ENCODE assay signal across 28 mouse cellular contexts in genomic region chr17:80169792-80170191, GRCm38 (mm10). TPM values are rescaled to one million over a fixed set of nuclear protein-coding genes. Genes with fewer than 3 reads are reported as not detected.
DNase-seq lines count a peak whose midpoint lies in the region; ATAC-seq and TF ChIP-seq lines count a peak whose summit lies in the region.
"Had no signal": no experiment of that assay in that cellular context is flagged by ENCODE, and none has a peak within 500 bp of the region (broad histone marks: within the 10 kb centered on the region; RNA-seq: fewer than 3 reads in every experiment).

No protein-coding gene starts in this region.

- WGBS in lung, postnatal 0 days: 87% methylated on average over 6 of the region's 6 CpGs

- no peaks in the 10 kb centered on the region for H3K36me3 ChIP-seq in lung, postnatal 0 days (ENCODE audit: insufficient read depth, low read length)
- H3K36me3 ChIP-seq: embryonic facial prominence, embryonic 10.5 days; embryonic facial prominence, embryonic 13.5 days; forebrain, embryonic 12.5 days; forebrain, embryonic 15.5 days; G1E; hindbrain, embryonic 12.5 days; hindbrain, embryonic 15.5 days had no signal

- 0 out of 2 replicates have a peak, but pooled peaks cover under 1% of the 10 kb centered on the region for H3K4me1 ChIP-seq in lung, postnatal 0 days (ENCODE audit: insufficient read depth, low read depth, low read length)

- intact Hi-C loops in left cerebral cortex, postnatal 14 days (cut with DNase I): loop anchor here (5.0 kb wide), 1 partner anchor 107 kb away; the partner anchor contains the start of gene Hnrnpll

- H3K4me3 ChIP-seq in lung, postnatal 0 days (ENCODE audit: low read depth, low read length): no peak overlapping the region
- H3K4me3 ChIP-seq: embryonic facial prominence, embryonic 10.5 days; embryonic facial prominence, embryonic 13.5 days; erythroblast, embryonic 14.5 days; forebrain, embryonic 12.5 days; forebrain, embryonic 15.5 days; hindbrain, embryonic 12.5 days; hindbrain, embryonic 15.5 days had no signal

- H3K27me3 ChIP-seq in lung, postnatal 0 days (replicated peaks; ENCODE audit: insufficient read depth, low read length): no peaks in the 10 kb centered on the region
- H3K27me3 ChIP-seq: embryonic facial prominence, embryonic 13.5 days; forebrain, embryonic 12.5 days; forebrain, embryonic 15.5 days; hindbrain, embryonic 12.5 days; hindbrain, embryonic 15.5 days; Patski had no signal

- H3K9ac ChIP-seq in lung, postnatal 0 days (replicated peaks; ENCODE audit: low read depth): no peak overlapping the region
- H3K9ac ChIP-seq: embryonic facial prominence, embryonic 13.5 days; forebrain, embryonic 12.5 days; forebrain, embryonic 15.5 days; hindbrain, embryonic 12.5 days; hindbrain, embryonic 15.5 days had no signal

- DNase-seq in thymus, postnatal 0 days (ENCODE audit: low spot score): peak; percentile 50
- DNase-seq in thymus, adult 18-20 months: no peak
- DNase-seq in CD4-positive, CD25-positive, alpha-beta regulatory T cell, adult 2 months (ENCODE audit: low read depth, low spot score): peak; percentile 69
- DNase-seq in naive thymus-derived CD4-positive, alpha-beta T cell, adult 2 months (ENCODE audit: low read depth): peak; percentile 52
- DNase-seq in left cerebral cortex, postnatal 14 days (ENCODE audit: low spot score in 2 of 2): no peak
- DNase-seq in lung, postnatal 0 days (ENCODE audit: low spot score): no peak
- DNase-seq: adrenal gland, adult 8-10 months; adrenal gland, postnatal 25 days; B cell, adult 2 months; cerebellum, postnatal 10 days; cerebellum, postnatal 36 days; embryo, embryonic 11 days; gastrocnemius, postnatal 14 days; heart, adult 11 months had no signal

- TF ChIP-seq CTCF in lung, postnatal 0 days (IDR thresholded peaks at IDR 0.05): no peak

- H3K9me3 ChIP-seq in lung, postnatal 0 days (ENCODE audit: low read length): no peaks in the 10 kb centered on the region
- H3K9me3 ChIP-seq: embryonic facial prominence, embryonic 10.5 days; embryonic facial prominence, embryonic 13.5 days; forebrain, embryonic 12.5 days; forebrain, embryonic 15.5 days; G1E; hindbrain, embryonic 12.5 days; hindbrain, embryonic 15.5 days had no signal

- ATAC-seq in activated CD4-positive, CD25-positive, alpha-beta regulatory T cell, adult 4 months: peak; percentile 56
- ATAC-seq in lung, postnatal 0 days: no peak
- ATAC-seq: forebrain, embryonic 15.5 days; Patski had no signal

- TF ChIP-seq EP300 in lung, postnatal 0 days (IDR thresholded peaks at IDR 0.05): no peak

- H3K27ac ChIP-seq in lung, postnatal 0 days (ENCODE audit: low read length): no peak overlapping the region
- H3K27ac ChIP-seq: embryonic facial prominence, embryonic 10.5 days; embryonic facial prominence, embryonic 13.5 days; forebrain, embryonic 12.5 days; hindbrain, embryonic 12.5 days had no signal

- H3K4me2 ChIP-seq in lung, postnatal 0 days (replicated peaks; ENCODE audit: low read depth, low read length): no peak overlapping the region
- H3K4me2 ChIP-seq: embryonic facial prominence, embryonic 13.5 days; forebrain, embryonic 12.5 days; forebrain, embryonic 15.5 days; heart, embryonic 11.5 days; hindbrain, embryonic 15.5 days had no signal

RNA-seq across cellular contexts. Expression of gene Srsf7, which starts 37.3 kb away (rescaled TPM):
- 705 and 759 TPM in 2 replicates for polyA plus RNA-seq in thymus, postnatal 0 days (2015; fragmentation: Nextera tagmentation; extraction: Ambion mirVana)
- 100 to 1,000 TPM; 467 to 529 TPM for polyA plus RNA-seq in activated CD4-positive, CD25-positive, alpha-beta regulatory T cell, adult 4 months (2017; shearing (Covaris generic))
- 100 to 1,000 TPM in 1 of 2 experiments, 10 to 100 TPM in 1; 99.9 to 110 TPM for total RNA-seq in left cerebral cortex, postnatal 14 days (2021)
- 162 and 178 TPM in 2 replicates for polyA plus RNA-seq in lung, postnatal 0 days (2015; fragmentation: Nextera tagmentation; extraction: Ambion mirVana)

RNA-seq across cellular contexts. Expression of gene Ttc39d, which starts 37.5 kb away (rescaled TPM):
- 0.07 and 0.12 TPM in 2 replicates for polyA plus RNA-seq in thymus, postnatal 0 days (2015; fragmentation: Nextera tagmentation; extraction: Ambion mirVana)
- polyA plus RNA-seq in activated CD4-positive, CD25-positive, alpha-beta regulatory T cell, adult 4 months (2017; shearing (Covaris generic)): not detected
- total RNA-seq in left cerebral cortex, postnatal 14 days (2021): under 1 TPM; 0.29 to 0.32 TPM
- polyA plus RNA-seq in lung, postnatal 0 days (2015; fragmentation: Nextera tagmentation; extraction: Ambion mirVana): 0.19 and 0.21 TPM in 2 replicates
- total RNA-seq: gastrocnemius, adult 18-20 months; heart, postnatal 25 days; hematopoietic stem cell, adult 5-6 weeks had no signal
- polyA plus RNA-seq: embryonic facial prominence, embryonic 13.5 days; erythroblast, embryonic 14.5 days; forebrain, embryonic 15.5 days; G1E had no signal

RNA-seq across cellular contexts. Expression of gene Galm, which starts 42.5 kb away (rescaled TPM):
- 7.6 and 8.4 TPM in 2 replicates for polyA plus RNA-seq in thymus, postnatal 0 days (2015; fragmentation: Nextera tagmentation; extraction: Ambion mirVana)
- 10 to 100 TPM; 33.3 to 40.7 TPM for polyA plus RNA-seq in activated CD4-positive, CD25-positive, alpha-beta regulatory T cell, adult 4 months (2017; shearing (Covaris generic))
- total RNA-seq in left cerebral cortex, postnatal 14 days (2021): 1 to 10 TPM; 2.1 to 2.5 TPM
- 7.5 and 8.6 TPM in 2 replicates for polyA plus RNA-seq in lung, postnatal 0 days (2015; fragmentation: Nextera tagmentation; extraction: Ambion mirVana)
- total RNA-seq: G1E had no signal
- polyA plus RNA-seq: erythroblast, embryonic 14.5 days; G1E had no signal

RNA-seq across cellular contexts. Expression of gene Gemin6, which starts 54.4 kb away (rescaled TPM):
- polyA plus RNA-seq in thymus, postnatal 0 days (2015; fragmentation: Nextera tagmentation; extraction: Ambion mirVana): 41.4 and 50.8 TPM in 2 replicates
- polyA plus RNA-seq in activated CD4-positive, CD25-positive, alpha-beta regulatory T cell, adult 4 months (2017; shearing (Covaris generic)): 10 to 100 TPM; 14.7 to 14.9 TPM
- 1 to 10 TPM; 4.6 to 4.9 TPM for total RNA-seq in left cerebral cortex, postnatal 14 days (2021)
- polyA plus RNA-seq in lung, postnatal 0 days (2015; fragmentation: Nextera tagmentation; extraction: Ambion mirVana): 11.1 and 13.2 TPM in 2 replicates
- polyA plus RNA-seq: erythroblast, embryonic 14.5 days had no signal

Comparison
In these comparisons a context has a peak if more than half of its experiments do, and no peak if none do; other contexts are left out.
1. DNase-seq: peak in thymus, postnatal 0 days (single experiment), CD4-positive, CD25-positive, alpha-beta regulatory T cell, adult 2 months (single experiment) and naive thymus-derived CD4-positive, alpha-beta T cell, adult 2 months (single experiment); none in thymus, adult 18-20 months (0 of 2), left cerebral cortex, postnatal 14 days (0 of 2) and lung, postnatal 0 days (single experiment).